Mouse (Mus musculus): ENCODE measurements at regions not wholly inside any gene's neighbourhood (a gene's known extent, or its start where the extent isn't known, plus 50 kb on each side); places are given as distances from the start of the nearest gene placed in this dataset.

- no peak for TF ChIP-seq POLR2A (IDR thresholded peaks at IDR 0.05; ENCODE audit: low read depth, low read length)
- Histone ChIP-seq H3K27ac (ENCODE audit: insufficient read depth, low read length) (no peak overlapping the region), H3K27me3 (ENCODE audit: control insufficient read depth, insufficient read depth, low read length) (no peaks in the 10 kb centered on the region), H3K36me3 (ENCODE audit: control insufficient read depth, insufficient read depth, low read length) (no peaks in the 10 kb centered on the region), H3K4me1 (ENCODE audit: control insufficient read depth, insufficient read depth, insufficient read length) (no peaks in the 10 kb centered on the region), H3K4me3 (ENCODE audit: extremely low read depth, insufficient read depth, insufficient read length) (no peak overlapping the region)
- whole genome bisulfite sequencing: 74% methylated on average over 1 of the region's 1 CpGs
- no peak for DNase-seq (ENCODE audit: low read depth in 1 of 2, low spot score in 2 of 2)
Measured at GRCm38 (mm10) chr13:84626397-84626796, 404.3 kb downstream of the Tmem161b start.

GRCm38 (mm10) chr13:84630686-84631085 lies 408.6 kb downstream of the Tmem161b start:
- no peak overlapping the region for H3K27ac ChIP-seq (ENCODE audit: insufficient read depth, low read length)
- H3K4me3 ChIP-seq (ENCODE audit: extremely low read depth, insufficient read depth, insufficient read length): no peak overlapping the region
- H3K4me1 ChIP-seq (ENCODE audit: control insufficient read depth, insufficient read depth, insufficient read length): no peaks in the 10 kb centered on the region
- WGBS: 49% methylated on average over 2 of the region's 2 CpGs
- TF ChIP-seq POLR2A (IDR thresholded peaks at IDR 0.05; ENCODE audit: low read depth, low read length): no peak
- H3K27me3 ChIP-seq (ENCODE audit: control insufficient read depth, insufficient read depth, low read length): no peaks in the 10 kb centered on the region
- DNase-seq (ENCODE audit: low read depth in 1 of 2, low spot score in 2 of 2): no peak
- H3K36me3 ChIP-seq (ENCODE audit: control insufficient read depth, insufficient read depth, low read length): no peaks in the 10 kb centered on the region

- WGBS: 85% methylated on average over 5 of the region's 5 CpGs
- H3K27ac ChIP-seq (ENCODE audit: insufficient read depth, low read length): no peak overlapping the region
- H3K36me3 ChIP-seq (ENCODE audit: control insufficient read depth, insufficient read depth, low read length): no peaks in the 10 kb centered on the region
- H3K4me3 ChIP-seq (ENCODE audit: extremely low read depth, insufficient read depth, insufficient read length): no peak overlapping the region
- TF ChIP-seq POLR2A (IDR thresholded peaks at IDR 0.05; ENCODE audit: low read depth, low read length) (no peak), CTCF (IDR thresholded peaks at IDR 0.05; ENCODE audit: extremely low read depth, insufficient read depth, insufficient read length, insufficient replicate concordance) (no peak)
- H3K27me3 ChIP-seq (ENCODE audit: control insufficient read depth, insufficient read depth, low read length): no peaks in the 10 kb centered on the region
- no peak for DNase-seq (ENCODE audit: low read depth in 1 of 2, low spot score in 2 of 2)
- H3K4me1 ChIP-seq (ENCODE audit: control insufficient read depth, insufficient read depth, insufficient read length): no peaks in the 10 kb centered on the region
Measured at GRCm38 (mm10) chr13:84632493-84632892, 410.4 kb downstream of the Tmem161b start.

GRCm38 (mm10) chr13:84636831-84637230 lies 414.7 kb downstream of the Tmem161b start:
- H3K27ac ChIP-seq (ENCODE audit: insufficient read depth, low read length): no peak overlapping the region
- no peaks in the 10 kb centered on the region for H3K27me3 ChIP-seq (ENCODE audit: control insufficient read depth, insufficient read depth, low read length)
- no peaks in the 10 kb centered on the region for H3K4me1 ChIP-seq (ENCODE audit: control insufficient read depth, insufficient read depth, insufficient read length)
- TF ChIP-seq POLR2A (IDR thresholded peaks at IDR 0.05; ENCODE audit: low read depth, low read length) (no peak), CTCF (IDR thresholded peaks at IDR 0.05; ENCODE audit: extremely low read depth, insufficient read depth, insufficient read length, insufficient replicate concordance) (no peak)
- no peak for DNase-seq (ENCODE audit: low read depth in 1 of 2, low spot score in 2 of 2)
- H3K36me3 ChIP-seq (ENCODE audit: control insufficient read depth, insufficient read depth, low read length): no peaks in the 10 kb centered on the region
- no peak overlapping the region for H3K4me3 ChIP-seq (ENCODE audit: extremely low read depth, insufficient read depth, insufficient read length)

- WGBS: 94% methylated on average over 1 of the region's 1 CpGs
- DNase-seq (ENCODE audit: low read depth in 1 of 2, low spot score in 2 of 2): no peak
Measured at GRCm38 (mm10) chr13:84637606-84638005, 415.5 kb downstream of the Tmem161b start.

GRCm38 (mm10) chr13:84638401-84638934 lies 416.4 kb downstream of the Tmem161b start:
- WGBS: 86% methylated on average over 4 of the region's 4 CpGs
- H3K27me3 ChIP-seq (ENCODE audit: control insufficient read depth, insufficient read depth, low read length): no peaks in the 10 kb centered on the region
- no peak overlapping the region for H3K27ac ChIP-seq (ENCODE audit: insufficient read depth, low read length)
- H3K36me3 ChIP-seq (ENCODE audit: control insufficient read depth, insufficient read depth, low read length): no peaks in the 10 kb centered on the region
- no peaks in the 10 kb centered on the region for H3K4me1 ChIP-seq (ENCODE audit: control insufficient read depth, insufficient read depth, insufficient read length)
- TF ChIP-seq CTCF (IDR thresholded peaks at IDR 0.05; ENCODE audit: extremely low read depth, insufficient read depth, insufficient read length, insufficient replicate concordance) (no peak), POLR2A (IDR thresholded peaks at IDR 0.05; ENCODE audit: low read depth, low read length) (no peak)
- DNase-seq (ENCODE audit: low read depth in 1 of 2, low spot score in 2 of 2): no peak
- H3K4me3 ChIP-seq (ENCODE audit: extremely low read depth, insufficient read depth, insufficient read length): no peak overlapping the region

More at GRCm38 (mm10) chr13:84637606-84638005, 415.5 kb downstream of the Tmem161b start:
- Histone ChIP-seq H3K4me3 (ENCODE audit: extremely low read depth, insufficient read depth, insufficient read length) (no peak overlapping the region), H3K4me1 (ENCODE audit: control insufficient read depth, insufficient read depth, insufficient read length) (no peaks in the 10 kb centered on the region), H3K27me3 (ENCODE audit: control insufficient read depth, insufficient read depth, low read length) (no peaks in the 10 kb centered on the region), H3K27ac (ENCODE audit: insufficient read depth, low read length) (no peak overlapping the region), H3K36me3 (ENCODE audit: control insufficient read depth, insufficient read depth, low read length) (no peaks in the 10 kb centered on the region)
- TF ChIP-seq CTCF (IDR thresholded peaks at IDR 0.05; ENCODE audit: extremely low read depth, insufficient read depth, insufficient read length, insufficient replicate concordance): no peak
- TF ChIP-seq POLR2A (IDR thresholded peaks at IDR 0.05; ENCODE audit: low read depth, low read length): no peak

- no peaks in the 10 kb centered on the region for H3K4me1 ChIP-seq (ENCODE audit: control insufficient read depth, insufficient read depth, insufficient read length)
- WGBS: 89% methylated on average over 6 of the region's 6 CpGs
- H3K4me3 ChIP-seq (ENCODE audit: extremely low read depth, insufficient read depth, insufficient read length): no peak overlapping the region
- no peak for DNase-seq (ENCODE audit: low read depth in 1 of 2, low spot score in 2 of 2)
- no peak for TF ChIP-seq POLR2A (IDR thresholded peaks at IDR 0.05; ENCODE audit: low read depth, low read length)
- no peaks in the 10 kb centered on the region for H3K36me3 ChIP-seq (ENCODE audit: control insufficient read depth, insufficient read depth, low read length)
- no peaks in the 10 kb centered on the region for H3K27me3 ChIP-seq (ENCODE audit: control insufficient read depth, insufficient read depth, low read length)
- H3K27ac ChIP-seq (ENCODE audit: insufficient read depth, low read length): no peak overlapping the region
Measured at GRCm38 (mm10) chr13:84639087-84640022, 417.3 kb downstream of the Tmem161b start.
